Mouse (Mus musculus): ENCODE data around the gene Cnih1.
"Not testable (repeated sequence)": the region's sequence is repeated elsewhere in the genome, so short reads cannot be mapped to it uniquely, and the experiment has no call there.

Gene Cnih1

GRCm38 (mm10) chr14:46787787-46788504 is at the start of gene Cnih1:
Gene Cnih1, minus strand, starts transcription at chr14:46788411.
- DNase-seq (ENCODE audit: low read depth, low spot score): peak; percentile 91

- DNase-seq (ENCODE audit: low read depth, low spot score): no peak
Measured at GRCm38 (mm10) chr14:46832354-46833272, 44.4 kb upstream of the Cnih1 start.

- DNase-seq (ENCODE audit: low read depth, low spot score): peak; percentile 97
Measured at GRCm38 (mm10) chr14:46831837-46832333, 43.7 kb upstream of the Cnih1 start, which contains the start of gene Cgrrf1. Gene Cgrrf1, plus strand, starts transcription at chr14:46832125.

GRCm38 (mm10) chr14:46831295-46831694 is 43.1 kb upstream of the Cnih1 start:
- no peak for DNase-seq (ENCODE audit: low read depth, low spot score)

GRCm38 (mm10) chr14:46827430-46827829 is 39.2 kb upstream of the Cnih1 start:
- DNase-seq (ENCODE audit: low read depth, low spot score): no peak

- DNase-seq (ENCODE audit: low read depth, low spot score): no peak
Measured at GRCm38 (mm10) chr14:46823996-46824395, 35.8 kb upstream of the Cnih1 start.

GRCm38 (mm10) chr14:46821873-46822716 is 33.9 kb upstream of the Cnih1 start, which contains the start of gene Gmfb:
Gene Gmfb, minus strand, starts transcription at chr14:46822242.
- peak; percentile 92 for DNase-seq (ENCODE audit: low read depth, low spot score)

- peak; percentile 29 for DNase-seq (ENCODE audit: low read depth, low spot score)
Measured at GRCm38 (mm10) chr14:46821271-46821872, 33.2 kb upstream of the Cnih1 start.

GRCm38 (mm10) chr14:46819961-46820360 is 31.8 kb upstream of the Cnih1 start:
- DNase-seq (ENCODE audit: low read depth, low spot score): not testable (repeated sequence)

GRCm38 (mm10) chr14:46818743-46819142 is 30.5 kb upstream of the Cnih1 start:
- no peak for DNase-seq (ENCODE audit: low read depth, low spot score)

GRCm38 (mm10) chr14:46816916-46817622 is 28.9 kb upstream of the Cnih1 start:
- DNase-seq (ENCODE audit: low read depth, low spot score): no peak

GRCm38 (mm10) chr14:46815640-46816039 is 27.4 kb upstream of the Cnih1 start:
- no peak for DNase-seq (ENCODE audit: low read depth, low spot score)

GRCm38 (mm10) chr14:46807927-46808326 is 19.7 kb upstream of the Cnih1 start:
- DNase-seq (ENCODE audit: low read depth, low spot score): no peak

- DNase-seq (ENCODE audit: low read depth, low spot score): no peak
Measured at GRCm38 (mm10) chr14:46806186-46806585, 18.0 kb upstream of the Cnih1 start.

GRCm38 (mm10) chr14:46803791-46804190 is 15.6 kb upstream of the Cnih1 start:
- no peak for DNase-seq (ENCODE audit: low read depth, low spot score)

- DNase-seq (ENCODE audit: low read depth, low spot score): no peak
Measured at GRCm38 (mm10) chr14:46803259-46803658, 15.0 kb upstream of the Cnih1 start.

GRCm38 (mm10) chr14:46800684-46801345 is 12.6 kb upstream of the Cnih1 start:
- DNase-seq (ENCODE audit: low read depth, low spot score): no peak

GRCm38 (mm10) chr14:46794157-46794556 is 5.9 kb upstream of the Cnih1 start:
- DNase-seq (ENCODE audit: low read depth, low spot score): no peak

GRCm38 (mm10) chr14:46790723-46791122 is 2.5 kb upstream of the Cnih1 start:
- no peak for DNase-seq (ENCODE audit: low read depth, low spot score)

- DNase-seq (ENCODE audit: low read depth, low spot score): peak; percentile 17
Measured at GRCm38 (mm10) chr14:46790303-46790702, 2.1 kb upstream of the Cnih1 start.

All from mesoderm, embryonic 11.5 days (tissue).